Mouse (Mus musculus) olfactory bulb, adult 2 months (tissue): ENCODE data around the gene Hsd3b4. TPM values are rescaled to one million over a fixed set of nuclear protein-coding genes. Genes with fewer than 3 reads are reported as not detected.
"Not testable (repeated sequence)": the region's sequence is repeated elsewhere in the genome, so short reads cannot be mapped to it uniquely, and the experiment has no call there.

Experiments used
- H3K27ac ChIP-seq: fragments of 200-500 bp; 2 replicates; pipeline ENCODE4 v1.5.1; 2012; ENCODE audit warnings: low read depth, low read length; ENCODE audit not compliant: insufficient read depth
- H3K4me1 ChIP-seq: fragments of 200-500 bp; 2 replicates; pipeline ENCODE4 v1.6.1; 2012; ENCODE audit warnings: low read length; ENCODE audit not compliant: control insufficient read depth, insufficient read depth
- H3K4me3 ChIP-seq: fragments of 200-500 bp; 2 replicates; pipeline ENCODE4 v1.5.1; 2012; ENCODE audit warnings: mild to moderate bottlenecking, low read depth, low read length, moderate library complexity; ENCODE audit not compliant: insufficient read depth
- WGBS: fragments of 180-500 bp; shearing (Covaris S2); methylation state at CpG from one replicate; pipeline ENCODE4 v1.1.7; 2018; 5-methylcytosine and 5-hydroxymethylcytosine counted together
- polyA plus RNA-seq: library from polyadenylated mRNA; stranded (reverse); fragments of >200 nt; gene quantifications from 2 replicates; pipeline ENCODE4 v1.2.4, GENCODE M21; 2012; ENCODE audit warnings: low replicate concordance; ENCODE audit not compliant: missing spikeins, insufficient read depth, insufficient read length

The Hsd3b4 gene
- polyA plus RNA-seq, 1 experiment: not detected

DNA sequence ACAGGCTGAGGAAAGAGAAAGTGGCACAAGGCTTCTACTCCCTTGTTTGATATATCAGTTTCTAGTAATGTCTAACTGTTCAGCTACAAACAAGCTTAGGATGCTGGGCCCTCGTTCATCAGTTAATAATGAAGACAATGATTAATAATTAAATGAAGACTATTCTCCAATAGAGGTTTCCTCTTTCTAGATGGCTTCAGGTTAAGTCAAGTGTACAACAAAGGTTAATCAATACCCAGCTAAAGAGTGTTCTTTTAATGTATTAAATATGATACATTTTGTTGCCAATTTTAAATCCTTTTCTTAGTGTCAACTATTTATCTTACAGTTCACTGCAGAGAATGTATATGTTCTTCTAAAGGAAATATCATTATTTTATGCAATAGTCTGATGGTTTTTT is 53.3 kb downstream of the Hsd3b4 start, which contains the start of gene Gm4450:
Gm4450 (minus strand) TSS at position 101 of the 400 bp plus-strand sequence.
- H3K27ac ChIP-seq: not testable (repeated sequence)

DNA sequence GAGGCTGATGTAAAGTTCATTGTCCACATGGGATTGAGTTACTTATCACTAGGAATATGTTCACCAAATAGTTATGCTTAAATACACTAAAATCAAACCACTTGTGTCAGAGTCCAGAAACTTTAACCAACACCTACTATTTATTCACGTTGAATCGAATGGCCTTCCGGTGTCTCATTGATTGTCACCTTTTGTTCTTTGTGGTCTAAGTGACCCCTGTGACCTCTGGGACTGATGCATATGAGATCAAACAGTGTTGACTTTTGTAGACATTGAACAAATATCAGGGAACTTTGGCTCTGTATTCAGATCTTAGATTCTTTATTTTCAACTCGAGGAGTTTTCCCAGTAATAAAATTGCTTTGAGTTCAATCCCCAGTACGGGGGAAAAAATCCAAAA is 56.5 kb downstream of the Hsd3b4 start:
- H3K4me1 ChIP-seq, H3K27ac ChIP-seq, H3K4me3 ChIP-seq: not testable (repeated sequence)
- WGBS: 83% methylated on average over 5 of the region's 5 CpGs

More for the DNA sequence above, 53.3 kb downstream of the Hsd3b4 start, which contains the start of gene Gm4450:
- H3K4me1 ChIP-seq, H3K4me3 ChIP-seq: not testable (repeated sequence)
- 89% methylated on average over 1 of the region's 1 CpGs for WGBS

Other genes starting within 250 kb of the Hsd3b4 start
- gene Hmgcs2, start 230.1 kb downstream of the Hsd3b4 start, polyA plus RNA-seq: not detected in 2 replicates
- gene Phgdh, start 170.5 kb downstream of the Hsd3b4 start, polyA plus RNA-seq: not detected in 2 replicates
- gene Zfp697, start 128.1 kb downstream of the Hsd3b4 start, polyA plus RNA-seq: not detected in 2 replicates
- gene Gm4450, start 53.4 kb downstream of the Hsd3b4 start, polyA plus RNA-seq: not detected in 2 replicates
- gene Gm10681, start 78.3 kb upstream of the Hsd3b4 start, polyA plus RNA-seq: not detected in 2 replicates
- gene Hsd3b5, start 119.7 kb upstream of the Hsd3b4 start, polyA plus RNA-seq: not detected in 2 replicates
- gene Hsd3b2, start 214.0 kb upstream of the Hsd3b4 start, polyA plus RNA-seq: not detected in 2 replicates